Mouse (Mus musculus): ENCODE measurements at regions not wholly inside any gene's neighbourhood (a gene's known extent, or its start where the extent isn't known, plus 50 kb on each side); places are given as distances from the start of the nearest gene placed in this dataset.
A peak's percentile ranks its signal among the peaks of the same experiment; 100 is the strongest.

DNA sequence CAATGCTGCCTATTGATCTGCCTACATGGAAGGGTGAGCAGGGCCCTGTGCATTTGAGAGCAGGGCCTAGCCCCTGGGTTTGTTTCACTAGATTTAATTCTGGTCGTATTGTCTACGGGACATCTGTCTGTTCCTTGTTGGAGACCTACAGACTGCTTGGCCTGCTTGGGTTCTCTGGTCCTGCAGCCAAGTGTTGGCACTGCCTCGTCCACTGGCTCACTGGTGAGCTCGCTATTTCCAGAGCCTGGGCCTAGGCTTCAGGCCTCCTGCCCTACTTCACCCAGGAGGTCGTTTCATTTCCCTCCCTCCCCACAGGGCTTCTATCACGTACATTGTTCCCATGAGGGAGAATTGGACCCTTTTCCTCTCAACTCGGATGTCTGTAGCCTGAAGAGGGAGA, 62.2 kb upstream of the Blcap start:
- DNase-seq (ENCODE audit: low spot score in 2 of 2) = no peak

DNA sequence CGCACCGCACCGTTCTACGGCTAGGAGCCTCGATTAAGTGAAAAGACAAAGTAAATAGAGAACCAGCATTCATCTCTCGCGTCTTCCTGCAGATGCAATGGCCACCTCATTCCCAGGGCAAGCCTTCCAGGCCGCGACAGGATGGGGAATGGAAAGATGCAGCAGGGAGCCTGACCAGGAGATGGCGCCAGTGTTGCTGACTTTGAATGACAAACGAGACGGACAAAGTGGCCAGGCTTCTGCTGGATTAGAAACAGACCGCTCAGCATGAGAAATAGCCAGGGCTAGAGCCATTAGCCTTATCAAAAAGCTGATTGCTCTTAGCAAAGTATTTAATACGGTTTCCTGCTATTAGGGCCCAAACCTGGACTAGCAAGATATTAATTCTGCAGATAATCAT, 64.6 kb upstream of the Blcap start:
- peak; percentile 74 to 86 for DNase-seq (ENCODE audit: low spot score in 2 of 2)

DNA sequence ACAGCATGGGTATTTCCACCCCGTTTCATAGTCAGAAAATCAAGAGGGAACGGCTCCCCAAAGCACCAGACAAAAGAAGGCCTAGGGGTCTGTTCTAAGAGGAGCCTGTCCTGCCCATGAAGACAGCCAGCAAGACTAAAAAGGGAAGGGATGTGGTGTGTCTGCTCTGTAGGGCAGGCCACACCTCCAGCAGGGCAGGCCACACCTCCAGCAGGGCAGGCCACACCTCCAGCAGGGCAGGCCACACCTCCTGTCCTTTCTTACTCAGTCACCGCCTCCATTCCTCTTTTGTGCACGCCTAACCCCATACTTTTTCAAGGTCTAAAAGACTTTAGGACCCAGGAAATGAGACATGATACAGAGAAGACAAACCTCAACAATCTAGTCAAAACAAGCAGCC, 69.8 kb upstream of the Blcap start:
- no peak for DNase-seq (ENCODE audit: low spot score in 2 of 2)

DNA sequence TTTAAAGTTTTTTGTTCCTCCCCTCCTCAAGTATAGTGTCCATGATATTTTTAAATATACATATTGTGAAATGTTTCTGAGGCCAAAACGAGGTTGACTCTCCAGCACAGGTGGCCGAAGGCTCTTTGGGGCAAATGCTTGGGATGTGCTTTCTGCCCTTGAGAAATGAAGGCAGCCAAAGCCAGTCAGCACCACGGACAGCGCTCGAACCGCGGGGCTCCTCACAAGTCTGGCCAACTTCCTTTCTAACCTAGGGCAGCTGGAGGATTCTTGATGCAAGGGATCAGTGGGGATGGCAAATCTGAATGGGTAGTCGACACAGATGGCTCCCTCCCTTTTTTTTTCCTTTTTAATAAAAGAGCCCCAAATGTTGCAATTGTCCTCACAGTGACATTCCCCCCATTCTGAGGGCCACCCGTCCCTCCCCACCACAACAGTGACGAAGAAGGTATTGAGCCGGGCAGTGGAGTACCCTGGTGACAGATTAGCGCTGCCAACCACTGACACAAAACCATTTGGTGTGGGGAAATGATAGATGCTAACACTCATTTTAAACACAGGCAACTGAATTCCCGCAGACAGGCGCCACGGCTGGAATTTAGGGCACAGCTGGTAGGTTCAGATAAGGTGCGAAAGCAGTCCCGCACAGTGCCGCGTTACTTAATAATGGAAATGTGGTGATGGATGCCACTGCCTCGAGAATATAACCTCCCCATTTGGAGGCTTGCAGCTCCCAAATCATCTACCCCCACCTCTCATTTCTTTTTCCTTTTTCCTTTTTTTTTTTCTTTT, 73.4 kb upstream of the Ctnnbl1 start:
- DNase-seq (ENCODE audit: low spot score in 2 of 2) = peak in 1 of 2 experiments; percentile 55

DNA sequence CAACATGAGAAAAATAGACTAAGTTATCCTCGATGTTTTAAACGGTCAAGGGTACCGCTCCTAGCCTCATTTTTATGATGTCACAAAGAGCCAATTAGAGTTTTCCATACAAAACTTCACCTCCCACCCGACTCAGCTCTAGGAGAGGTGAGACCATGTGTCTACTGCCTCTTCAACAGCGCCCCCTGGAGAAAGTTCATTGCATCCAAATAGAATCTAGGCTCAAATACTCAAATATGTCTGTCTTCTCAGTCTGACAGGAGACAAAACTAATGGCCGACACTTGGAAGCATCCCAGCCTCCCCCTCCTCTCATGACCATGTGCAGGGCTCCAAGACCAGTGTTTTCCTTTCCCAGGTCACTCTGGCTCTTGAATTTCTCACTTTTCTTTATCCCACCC, 72.7 kb upstream of the Ctnnbl1 start:
- DNase-seq (ENCODE audit: low spot score in 2 of 2) = no peak

DNA sequence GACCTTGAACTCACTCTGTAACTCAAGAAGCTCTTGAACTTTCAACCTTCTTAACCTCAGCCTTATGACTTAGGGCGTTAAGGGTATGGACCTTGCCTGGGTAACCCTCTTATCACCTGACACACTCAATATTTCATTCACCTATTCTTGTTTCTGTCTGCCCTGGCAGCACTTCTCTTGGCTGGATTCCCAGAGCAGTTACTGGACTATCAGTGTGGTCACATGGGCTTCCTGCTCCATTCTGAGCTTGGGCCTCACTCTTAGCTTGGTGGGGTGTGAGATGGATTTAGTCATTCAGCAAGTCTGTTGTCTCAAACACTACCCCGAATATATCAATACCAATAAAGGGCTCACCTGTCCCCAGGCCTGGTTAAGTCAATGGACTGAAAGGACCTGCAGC, 67.0 kb upstream of the Ctnnbl1 start:
- DNase-seq (ENCODE audit: low spot score in 2 of 2) = no peak

DNA sequence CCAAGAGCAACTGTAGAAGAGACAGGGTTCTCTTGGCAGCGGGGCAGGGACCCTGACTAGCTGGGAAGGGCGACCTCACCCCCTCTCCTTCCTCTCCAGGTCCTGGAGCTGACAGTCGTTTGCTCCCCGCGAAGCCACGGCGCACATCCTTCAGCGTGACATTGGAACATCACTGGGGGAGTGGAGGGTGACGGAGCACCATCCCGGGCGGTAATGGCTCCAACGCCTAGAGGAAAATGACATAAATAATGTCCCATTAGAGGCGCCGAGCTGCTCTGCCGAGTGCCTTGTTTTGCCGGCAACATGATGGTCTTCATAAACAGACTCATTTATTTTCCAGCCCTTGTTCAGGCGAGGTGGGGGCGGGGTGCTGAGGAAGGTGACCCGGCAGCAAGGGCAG, 62.3 kb upstream of the Ctnnbl1 start:
- DNase-seq (ENCODE audit: low spot score in 2 of 2) = no peak

DNA sequence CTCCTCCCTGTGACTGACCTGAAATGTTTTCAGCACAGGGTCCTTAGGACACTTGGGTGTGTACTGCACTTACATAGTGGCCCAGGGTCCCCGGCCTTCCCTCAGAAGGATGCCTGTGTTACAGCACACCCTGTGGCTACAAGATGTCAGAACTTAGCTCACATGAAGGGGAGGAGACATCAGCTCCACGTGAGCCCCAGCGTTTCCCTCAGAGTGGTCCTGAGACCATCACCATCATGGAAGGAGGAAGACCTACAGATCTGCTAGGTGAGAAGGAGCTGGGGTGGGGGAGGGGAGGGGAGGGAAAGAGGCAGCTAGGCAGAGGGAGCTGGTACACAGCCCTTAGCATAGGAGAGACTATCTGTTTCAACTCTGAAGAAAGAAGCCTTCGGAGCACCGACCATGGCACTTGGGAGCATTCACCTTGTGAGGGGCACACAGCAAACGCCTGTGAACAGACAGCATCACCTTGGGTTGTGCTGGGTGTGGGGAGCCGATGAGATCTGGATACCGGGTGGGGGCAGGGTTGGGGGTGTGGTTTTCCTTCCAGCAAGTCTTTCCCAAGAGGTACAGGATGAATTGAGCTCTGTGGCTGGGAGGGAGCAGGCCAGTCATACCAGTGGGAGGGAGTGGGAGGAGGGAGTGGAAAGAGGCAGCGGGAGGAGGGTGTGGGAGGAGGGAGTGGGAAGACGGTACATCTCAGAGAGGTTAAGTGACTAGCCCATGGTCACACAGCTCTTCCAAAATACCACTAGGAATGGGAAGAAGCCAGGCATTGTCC, 60.6 kb upstream of the Ctnnbl1 start:
- no peak for DNase-seq (ENCODE audit: low spot score in 2 of 2)

DNA sequence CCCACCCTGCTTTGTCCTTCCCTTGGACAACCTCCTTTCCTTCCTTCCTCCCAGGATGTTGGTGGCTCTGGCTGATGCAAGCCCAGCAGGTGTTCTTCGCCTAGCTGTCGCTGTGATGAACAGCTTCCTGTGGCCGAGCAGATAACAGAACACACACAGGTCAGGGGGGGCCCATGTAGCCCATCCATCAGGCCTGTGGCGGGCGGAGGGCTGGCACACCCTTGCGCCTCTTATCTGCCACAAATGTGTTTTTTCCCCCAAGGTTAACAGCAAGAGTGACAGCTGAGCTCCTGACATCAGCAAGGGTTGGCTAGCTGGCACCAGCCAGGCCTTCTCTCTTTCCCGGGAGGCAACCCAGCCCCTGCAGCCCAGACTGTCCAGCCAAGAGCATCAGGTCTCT, 59.9 kb upstream of the Ctnnbl1 start:
- no peak for DNase-seq (ENCODE audit: low spot score in 2 of 2)

DNA sequence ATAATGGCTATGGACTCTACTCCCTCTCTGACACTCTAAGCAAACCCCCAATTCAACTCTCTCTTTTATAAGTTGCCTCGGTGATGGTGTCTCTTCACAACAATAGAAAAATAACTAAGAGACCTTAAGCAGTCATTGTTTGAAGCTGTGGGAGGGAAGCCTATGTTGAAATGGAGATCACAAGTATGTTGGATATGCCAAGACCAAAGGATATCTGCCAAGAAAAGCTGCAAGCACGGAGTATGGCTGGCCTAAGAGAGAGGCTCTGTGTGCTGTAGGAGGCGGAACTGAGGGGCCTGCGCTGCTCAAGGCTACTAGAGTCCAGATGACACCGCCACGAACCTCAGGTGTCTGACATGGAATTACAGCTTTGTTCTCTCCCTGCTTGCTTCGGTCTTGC, 55.3 kb upstream of the Ctnnbl1 start:
- no peak for DNase-seq (ENCODE audit: low spot score in 2 of 2)

All from gastrocnemius, postnatal 4 days (tissue).